ENCODE assay signal across 13 mouse cellular contexts in genomic region chr6:105847296-105847695, GRCm38 (mm10).
A peak's percentile ranks its signal among the peaks of the same experiment; 100 is the strongest.
DNase-seq lines count a peak whose midpoint lies in the region; ATAC-seq and TF ChIP-seq lines count a peak whose summit lies in the region.
"Had no signal": no experiment of that assay in that cellular context is flagged by ENCODE, and none has a peak within 500 bp of the region (broad histone marks: within the 10 kb centered on the region; RNA-seq: fewer than 3 reads in every experiment).

No protein-coding gene starts in this region.

- H3K9ac ChIP-seq in hindbrain, postnatal 0 days (replicated peaks; ENCODE audit: low read length) = no peak overlapping the region
- H3K9ac ChIP-seq in hindbrain, embryonic 12.5 days = no peak overlapping the region
- H3K9ac ChIP-seq in CH12.LX (ENCODE audit: insufficient read depth, low read depth) = no peak overlapping the region
- H3K9ac ChIP-seq: limb, embryonic 12.5 days had no signal

- H3K4me1 ChIP-seq in hindbrain, postnatal 0 days (ENCODE audit: insufficient read depth, low read length) = no peaks in the 10 kb centered on the region
- H3K4me1 ChIP-seq in hindbrain, embryonic 12.5 days = no peaks in the 10 kb centered on the region
- H3K4me1 ChIP-seq in CH12.LX (ENCODE audit: control insufficient read depth in 1 of 2, insufficient read depth in 2 of 2) = no peaks in the 10 kb centered on the region
- H3K4me1 ChIP-seq: limb, embryonic 12.5 days had no signal

- dilution Hi-C loops in CH12.LX (cut with MboI; ENCODE audit: extremely low pct_ligation_motif_present, extremely low pct_unique_long_range_greater_than_20kb, low sequenced_read_pairs) = no loop called here

- no peaks in the 10 kb centered on the region for H3K9me3 ChIP-seq in hindbrain, postnatal 0 days (ENCODE audit: low read length)
- no peaks in the 10 kb centered on the region for H3K9me3 ChIP-seq in hindbrain, embryonic 12.5 days (replicated peaks)
- H3K9me3 ChIP-seq in CH12.LX (replicated peaks; ENCODE audit: low read length) = no peaks in the 10 kb centered on the region
- H3K9me3 ChIP-seq: limb, embryonic 12.5 days had no signal

- no peak for TF ChIP-seq RAD21 in CH12.LX (IDR thresholded peaks at IDR 0.05; ENCODE audit: low read depth, low read length)

- no peaks in the 10 kb centered on the region for H3K27me3 ChIP-seq in hindbrain, postnatal 0 days (ENCODE audit: insufficient read depth, low read length)
- H3K27me3 ChIP-seq in hindbrain, embryonic 12.5 days = no peaks in the 10 kb centered on the region
- H3K27me3 ChIP-seq in CH12.LX (replicated peaks) (no peaks in the 10 kb centered on the region), Patski (no peaks in the 10 kb centered on the region)
- H3K27me3 ChIP-seq: limb, embryonic 12.5 days had no signal

- TF ChIP-seq EP300 in CH12.LX (IDR thresholded peaks at IDR 0.05; ENCODE audit: low read length) = no peak

- CTCF ChIA-PET in Patski (lab: Charles Lee) = no interaction called here

- in situ Hi-C loops in CH12.LX (cut with MboI; ENCODE audit: low pct_ligation_motif_present, low pct_unique_long_range_greater_than_20kb, low sequenced_read_pairs) (no loop called here), Patski (cut with MboI; ENCODE audit: low pct_unique_long_range_greater_than_20kb) (no loop called here)

- no peak overlapping the region for H3K4me3 ChIP-seq in hindbrain, postnatal 0 days (ENCODE audit: low read length)
- H3K4me3 ChIP-seq in hindbrain, embryonic 12.5 days = no peak overlapping the region
- H3K4me3 ChIP-seq in CH12.LX (replicated peaks in 1 of 3; ENCODE audit: low read depth in 2 of 3, low read length in 2 of 3, poor library complexity in 1 of 3) = no peak overlapping the region
- H3K4me3 ChIP-seq: heart, adult 2 months; limb, embryonic 12.5 days had no signal

- TF ChIP-seq POLR2A in CH12.LX (IDR thresholded peaks at IDR 0.05; ENCODE audit: low read depth, low read length) = no peak

- DNase-seq in hindbrain, postnatal 0 days (ENCODE audit: low spot score) = peak; percentile 49
- peak; percentile 0 for DNase-seq in CH12.LX (ENCODE audit: extremely low read depth)
- no peak for DNase-seq in Patski (ENCODE audit: low read depth, low spot score)
- peak; percentile 4 to 16 for DNase-seq in layer of hippocampus, postnatal 36 days
- DNase-seq in spleen, adult 18-20 months = no peak
- DNase-seq in urinary bladder, postnatal 10 days (ENCODE audit: low spot score) = no peak
- DNase-seq: heart, adult 2 months; heart, postnatal 36 days; kidney, adult 9 months; lung, postnatal 10 days had no signal

- ATAC-seq in hindbrain, postnatal 0 days = peak; percentile 71
- ATAC-seq in hindbrain, embryonic 12.5 days (ENCODE audit: low FRiP score) = no peak
- peak; percentile 47 for ATAC-seq in Patski
- ATAC-seq: activated CD4-positive, CD25-positive, alpha-beta regulatory T cell, adult 4 months had no signal

- POLR2A ChIA-PET in Patski (lab: Charles Lee) = no interaction called here

- WGBS in hindbrain, postnatal 0 days = 37% methylated on average over 1 of the region's 1 CpGs
- WGBS in hindbrain, embryonic 12.5 days = 60% methylated on average over 1 of the region's 1 CpGs

- no peak overlapping the region for H3K4me2 ChIP-seq in hindbrain, postnatal 0 days (ENCODE audit: low read depth, low read length)
- H3K4me2 ChIP-seq in hindbrain, embryonic 12.5 days (replicated peaks) = no peak overlapping the region
- H3K4me2 ChIP-seq in CH12.LX (ENCODE audit: insufficient read depth, low read depth, poor library complexity, severe bottlenecking) = no peak overlapping the region
- H3K4me2 ChIP-seq: limb, embryonic 12.5 days had no signal

- H3K79me2 ChIP-seq in CH12.LX (replicated peaks; ENCODE audit: control insufficient read depth, extremely low read depth, insufficient read depth, poor library complexity, severe bottlenecking) = no peaks in the 10 kb centered on the region

- H3K27ac ChIP-seq in hindbrain, postnatal 0 days = no peak overlapping the region; the same call in 1 of the 2 replicates
- H3K27ac ChIP-seq in hindbrain, embryonic 12.5 days = no peak overlapping the region
- no peak overlapping the region for H3K27ac ChIP-seq in CH12.LX (ENCODE audit: insufficient read depth, low read depth)
- H3K27ac ChIP-seq: heart, adult 2 months; limb, embryonic 12.5 days had no signal

- no peak for TF ChIP-seq CTCF in hindbrain, postnatal 0 days (IDR thresholded peaks at IDR 0.05; ENCODE audit: low read depth)
- TF ChIP-seq CTCF in CH12.LX (conservative IDR thresholded peaks at IDR 0.05 in 1 of 2, IDR thresholded peaks at IDR 0.05 in 1 of 2; ENCODE audit: low read depth in 2 of 2, low read length in 2 of 2) (no peak), Patski (IDR thresholded peaks at IDR 0.05) (no peak)

- no peaks in the 10 kb centered on the region for H3K36me3 ChIP-seq in hindbrain, postnatal 0 days (ENCODE audit: insufficient read depth, low read length)
- H3K36me3 ChIP-seq in hindbrain, embryonic 12.5 days = no peaks in the 10 kb centered on the region
- no peaks in the 10 kb centered on the region for H3K36me3 ChIP-seq in CH12.LX (replicated peaks in 1 of 2; ENCODE audit: control insufficient read depth in 1 of 2, insufficient read depth in 1 of 2, low read length in 1 of 2)
- H3K36me3 ChIP-seq: limb, embryonic 12.5 days had no signal

TF ChIP-seq in CH12.LX, 34 proteins besides CTCF, POLR2A, EP300 and RAD21:
- TF ChIP-seq HCFC1 (IDR thresholded peaks at IDR 0.05; ENCODE audit: low read depth, low read length) (no peak), E2F4 (IDR thresholded peaks at IDR 0.05; ENCODE audit: insufficient replicate concordance, low read depth, low read length) (no peak), SIN3A (IDR thresholded peaks at IDR 0.05; ENCODE audit: low read length) (no peak), ZMIZ1 (IDR thresholded peaks at IDR 0.05; ENCODE audit: low read depth, low read length) (no peak), MAFK (IDR thresholded peaks at IDR 0.05; ENCODE audit: insufficient replicate concordance, low read length) (no peak), KAT2A (IDR thresholded peaks at IDR 0.05; ENCODE audit: insufficient replicate concordance, low read length) (no peak)
TF ChIP-seq in CH12.LX: peak in this region for 0.

Comparison
In these comparisons a context has a peak if more than half of its experiments do, and no peak if none do; other contexts are left out.
1. DNase-seq: peak in hindbrain, postnatal 0 days (single experiment), CH12.LX (single experiment) and layer of hippocampus, postnatal 36 days (2 of 2); none in Patski (single experiment), spleen, adult 18-20 months (0 of 2) and urinary bladder, postnatal 10 days (single experiment).